Mouse (Mus musculus): ENCODE measurements at regions not wholly inside any gene's neighbourhood (a gene's known extent, or its start where the extent isn't known, plus 50 kb on each side); places are given as distances from the start of the nearest gene placed in this dataset.

DNA sequence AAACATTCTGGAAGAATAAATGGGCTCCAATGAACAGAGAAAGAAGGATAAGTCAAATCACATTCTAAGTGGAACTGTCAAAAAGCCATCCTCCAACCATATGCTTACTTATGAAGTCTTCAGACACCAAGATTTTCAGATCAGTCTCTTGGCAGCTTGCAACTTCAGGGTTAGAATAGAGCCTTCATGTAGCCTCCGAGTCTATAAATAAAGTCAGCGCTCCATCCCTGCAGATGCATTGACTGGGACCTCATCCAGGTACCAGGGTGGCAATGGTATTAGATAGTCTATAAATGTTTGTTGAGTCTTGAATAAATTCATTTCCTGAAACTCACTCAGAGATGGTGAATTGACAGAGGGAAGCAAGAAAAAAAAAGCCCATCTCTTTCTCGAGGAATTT lies 107.2 kb upstream of the Eepd1 start:
- Histone ChIP-seq H3K4me3 (no peak overlapping the region), H3K4me2 (ENCODE audit: low read depth) (no peak overlapping the region), H3ac (ENCODE audit: control insufficient read depth, insufficient read length) (no peak overlapping the region), H3K36me3 (ENCODE audit: control insufficient read depth, insufficient read depth) (no peaks in the 10 kb centered on the region), H3K27me3 (ENCODE audit: control insufficient read depth, insufficient read depth, insufficient read length) (peaks cover 7% of the 10 kb centered on the region), H3K79me2 (ENCODE audit: control insufficient read depth, insufficient read depth) (no peaks in the 10 kb centered on the region)
- TF ChIP-seq SRF (IDR thresholded peaks at IDR 0.05; ENCODE audit: control insufficient read depth, insufficient read length, low read depth) (no peak), TCF3 (IDR thresholded peaks at IDR 0.05; ENCODE audit: insufficient read length, low read depth) (no peak), POLR2A (IDR thresholded peaks at IDR 0.05; ENCODE audit: insufficient read length, low read depth) (no peak)

- Histone ChIP-seq H3K4me2 (ENCODE audit: low read depth) (no peak overlapping the region), H3K4me3 (no peak overlapping the region), H3K27me3 (ENCODE audit: control insufficient read depth, insufficient read depth, insufficient read length) (peaks cover 7% of the 10 kb centered on the region), H3ac (ENCODE audit: control insufficient read depth, insufficient read length) (no peak overlapping the region), H3K79me2 (ENCODE audit: control insufficient read depth, insufficient read depth) (no peaks in the 10 kb centered on the region), H3K36me3 (ENCODE audit: control insufficient read depth, insufficient read depth) (no peaks in the 10 kb centered on the region)
- TF ChIP-seq CEBPB (IDR thresholded peaks at IDR 0.05; ENCODE audit: insufficient read depth, poor library complexity, severe bottlenecking), result no peak
- no peak for TF ChIP-seq POLR2AphosphoS2 (IDR thresholded peaks at IDR 0.05; ENCODE audit: insufficient read length, low read depth)
- TF ChIP-seq MYOD1 (IDR thresholded peaks at IDR 0.05; ENCODE audit: control insufficient read depth in 1 of 3, insufficient read length in 2 of 3, low read depth in 2 of 3), result no peak
- no peak for TF ChIP-seq POLR2A (IDR thresholded peaks at IDR 0.05; ENCODE audit: insufficient read length, low read depth)
- TF ChIP-seq TCF3 (IDR thresholded peaks at IDR 0.05; ENCODE audit: insufficient read length, low read depth), result no peak
Measured at GRCm38 (mm10) chr9:25376209-25376608, 105.1 kb upstream of the Eepd1 start.

GRCm38 (mm10) chr9:25377771-25378747 lies 103.3 kb upstream of the Eepd1 start:
- no peak for TF ChIP-seq CEBPB (IDR thresholded peaks at IDR 0.05; ENCODE audit: insufficient read depth, poor library complexity, severe bottlenecking)
- TF ChIP-seq REST (IDR thresholded peaks at IDR 0.05; ENCODE audit: insufficient read depth, insufficient read length), result no peak
- no peak for TF ChIP-seq TCF12 (IDR thresholded peaks at IDR 0.05; ENCODE audit: insufficient read depth, poor library complexity, severe bottlenecking)
- no peak for TF ChIP-seq SRF (IDR thresholded peaks at IDR 0.05; ENCODE audit: control insufficient read depth, insufficient read length, low read depth)
- peaks cover 7% of the 10 kb centered on the region for H3K27me3 ChIP-seq (ENCODE audit: control insufficient read depth, insufficient read depth, insufficient read length)
- H3K36me3 ChIP-seq (ENCODE audit: control insufficient read depth, insufficient read depth), result no peaks in the 10 kb centered on the region
- no peak overlapping the region for H3ac ChIP-seq (ENCODE audit: control insufficient read depth, insufficient read length)
- H3K79me2 ChIP-seq (ENCODE audit: control insufficient read depth, insufficient read depth), result no peaks in the 10 kb centered on the region
- H3K4me2 ChIP-seq (ENCODE audit: low read depth), result no peak overlapping the region
- H3K4me3 ChIP-seq, result no peak overlapping the region

GRCm38 (mm10) chr9:25385333-25385732 lies 96.0 kb upstream of the Eepd1 start:
- Histone ChIP-seq H3K27me3 (ENCODE audit: control insufficient read depth, insufficient read depth, insufficient read length) (no peaks in the 10 kb centered on the region), H3K79me2 (ENCODE audit: control insufficient read depth, insufficient read depth) (no peaks in the 10 kb centered on the region), H3K4me2 (ENCODE audit: low read depth) (no peak overlapping the region), H3K4me3 (no peak overlapping the region), H3ac (ENCODE audit: control insufficient read depth, insufficient read length) (no peak overlapping the region), H3K36me3 (ENCODE audit: control insufficient read depth, insufficient read depth) (no peaks in the 10 kb centered on the region)
- no peak for TF ChIP-seq TCF3 (IDR thresholded peaks at IDR 0.05; ENCODE audit: insufficient read length, low read depth)
- no peak for TF ChIP-seq MAX (IDR thresholded peaks at IDR 0.05; ENCODE audit: low read depth)
- TF ChIP-seq REST (IDR thresholded peaks at IDR 0.05; ENCODE audit: insufficient read depth, insufficient read length), result no peak
- TF ChIP-seq POLR2A (IDR thresholded peaks at IDR 0.05; ENCODE audit: insufficient read length, low read depth), result no peak
- TF ChIP-seq MYOG (IDR thresholded peaks at IDR 0.05; ENCODE audit: control insufficient read depth in 1 of 3, insufficient read depth in 1 of 3, insufficient read length in 2 of 3, low read depth in 2 of 3), result no peak

- peak overlapping the region; percentile 42 for H3K4me2 ChIP-seq (ENCODE audit: low read depth)
- H3ac ChIP-seq (ENCODE audit: control insufficient read depth, insufficient read length), result no peak overlapping the region
- no peak overlapping the region for H3K4me3 ChIP-seq
- H3K36me3 ChIP-seq (ENCODE audit: control insufficient read depth, insufficient read depth), result no peaks in the 10 kb centered on the region
- 0 out of 2 replicates have a peak, but pooled peaks have one; percentile 32 for TF ChIP-seq CEBPB (IDR thresholded peaks at IDR 0.05; ENCODE audit: insufficient read depth, poor library complexity, severe bottlenecking)
- TF ChIP-seq USF1 (IDR thresholded peaks at IDR 0.05; ENCODE audit: low read depth), result no peak
- no peak for TF ChIP-seq SRF (IDR thresholded peaks at IDR 0.05; ENCODE audit: control insufficient read depth, insufficient read length, low read depth)
- TF ChIP-seq E2F4 (IDR thresholded peaks at IDR 0.05; ENCODE audit: insufficient read depth), result no peak
- TF ChIP-seq REST (IDR thresholded peaks at IDR 0.05; ENCODE audit: insufficient read depth, insufficient read length), result no peak
- TF ChIP-seq POLR2AphosphoS2 (IDR thresholded peaks at IDR 0.05; ENCODE audit: insufficient read length, low read depth), result no peak
- TF ChIP-seq TCF12 (IDR thresholded peaks at IDR 0.05; ENCODE audit: insufficient read depth, poor library complexity, severe bottlenecking), result no peak
- no peaks in the 10 kb centered on the region for H3K79me2 ChIP-seq (ENCODE audit: control insufficient read depth, insufficient read depth)
- H3K27me3 ChIP-seq (ENCODE audit: control insufficient read depth, insufficient read depth, insufficient read length), result no peaks in the 10 kb centered on the region
Measured at GRCm38 (mm10) chr9:25387876-25388650, 93.3 kb upstream of the Eepd1 start.

Data from myocyte (in vitro differentiated cells).